Mouse (Mus musculus) lung, embryonic 16.5 days (tissue): ENCODE measurements around the gene 4930535I16Rik. TPM values are rescaled to one million over a fixed set of nuclear protein-coding genes. Genes with fewer than 3 reads are reported as not detected.

Experiments
- ATAC-seq: fragments of 200-750 bp; cut with Nextera tagmentation; 2 replicates; pipeline ENCODE4 v1.8.0; 2017; ENCODE audit warnings: low read depth, mild to moderate bottlenecking, moderate library complexity
- H3K27ac ChIP-seq: fragments of 300-500 bp; sonication (generic); 2 replicates; pipeline ENCODE4 v1.5.1; 2014; ENCODE audit warnings: mild to moderate bottlenecking, control low read depth, low read length
- H3K27me3 ChIP-seq: fragments of 300-500 bp; sonication (generic); 2 replicates; pipeline ENCODE4 v1.6.1; 2014; ENCODE audit warnings: low read depth, low read length, mixed read lengths; ENCODE audit not compliant: control insufficient read depth, insufficient read depth
- H3K36me3 ChIP-seq: fragments of 300-500 bp; sonication (generic); 2 replicates; pipeline ENCODE4 v1.6.1; 2014; ENCODE audit warnings: low read length; ENCODE audit not compliant: control insufficient read depth, insufficient read depth
- H3K4me1 ChIP-seq: fragments of 300-500 bp; sonication (generic); replicated peaks from 2 replicates; pipeline ENCODE4 v1.6.1; 2014; ENCODE audit warnings: low read length, mixed read lengths; ENCODE audit not compliant: control insufficient read depth, insufficient read depth
- H3K4me2 ChIP-seq: fragments of 300-500 bp; sonication (generic); 2 replicates; pipeline ENCODE4 v1.6.1; 2014; ENCODE audit warnings: low read depth, low read length, control low read depth
- H3K4me3 ChIP-seq: fragments of 300-500 bp; sonication (generic); 2 replicates; pipeline ENCODE4 v1.5.1; 2014; ENCODE audit warnings: mild to moderate bottlenecking, low read length, control low read depth
- H3K9ac ChIP-seq: fragments of 300-500 bp; sonication (generic); 2 replicates; pipeline ENCODE4 v1.6.1; 2014; ENCODE audit warnings: low read length, control low read depth
- H3K9me3 ChIP-seq: fragments of 300-500 bp; sonication (generic); 2 replicates; pipeline ENCODE4 v1.6.1; 2016; ENCODE audit warnings: low read length; ENCODE audit not compliant: control insufficient read depth
- WGBS: fragments of 180-500 bp; shearing (Covaris S2); extraction: QIAGEN DNeasy Blood & Tissue Kit; methylation state at CpG from one replicate; pipeline ENCODE4 v1.1.7; 2014; 5-methylcytosine and 5-hydroxymethylcytosine counted together
- polyA plus RNA-seq: library from polyadenylated mRNA; unstranded; fragments of >200 nt; fragmentation: Nextera tagmentation; extraction: Ambion mirVana; gene quantifications from 2 replicates; pipeline ENCODE4 v1.2.1, GENCODE M21; 2015

The 4930535I16Rik gene
- polyA plus RNA-seq, 1 experiment from 2014 or later: not detected

DNA sequence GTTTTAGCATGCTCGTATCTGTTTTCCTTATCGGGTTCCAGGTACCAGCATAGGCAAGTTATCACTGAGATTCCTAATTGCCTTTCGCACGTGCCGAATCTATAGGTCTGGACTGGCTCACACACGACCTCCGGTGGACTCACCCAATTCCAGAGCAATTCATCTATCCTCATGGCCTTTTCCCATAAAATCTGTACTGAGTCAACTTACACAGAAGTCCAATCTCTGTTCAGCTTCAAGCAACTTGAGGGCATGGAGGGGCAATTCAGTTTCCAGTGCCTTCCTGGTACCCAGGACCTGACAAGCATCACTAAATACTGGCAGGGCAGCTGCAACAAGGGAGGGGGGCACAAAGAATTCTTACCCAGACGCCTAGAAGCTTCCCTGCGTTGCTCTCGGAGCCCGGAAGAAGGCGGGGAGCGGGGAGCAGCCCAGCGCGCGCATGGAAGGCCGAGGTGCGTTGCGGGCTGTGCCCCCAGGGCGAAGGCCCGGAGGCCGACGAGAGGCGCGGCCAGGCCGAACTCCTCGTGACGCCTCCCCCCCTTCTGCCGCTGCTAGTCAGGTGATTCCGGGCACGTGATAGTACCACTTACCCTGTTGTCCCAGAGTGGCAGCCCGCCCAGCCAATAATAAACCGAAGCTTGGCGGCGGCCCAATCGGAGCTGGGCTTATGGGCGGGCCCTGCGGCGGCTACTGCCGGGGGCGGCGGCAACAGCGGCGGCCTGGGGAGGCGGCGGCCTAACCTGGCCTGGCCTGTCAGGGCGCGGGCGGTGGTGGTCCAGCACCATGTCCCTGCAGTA lies 874 bp downstream of the 4930535I16Rik start, which contains the start of gene Rragc:
TSS of gene Rragc (plus strand) at position 699 of the 800 bp plus-strand sequence.
- Histone ChIP-seq H3K9ac (peak within 1 kb of the TSS; percentile 98), H3K4me2 (peak within 1 kb of the TSS; percentile 87), H3K9me3 (no peaks in the 10 kb centered on the region), H3K36me3 (peaks cover 5% of the 10 kb centered on the region), H3K27ac (peak within 1 kb of the TSS; percentile 86), H3K4me1 (peaks cover 16% of the 10 kb centered on the region), H3K4me3 (peak within 1 kb of the TSS; percentile 99), H3K27me3 (no peaks in the 10 kb centered on the region)
- ATAC-seq: peak; percentile 100
- under 1% methylated on average over 44 of the region's 49 CpGs for WGBS

- no peaks in the 10 kb centered on the region for H3K27me3 ChIP-seq
- no peak overlapping the region for H3K4me3 ChIP-seq
- 34% methylated on average over 2 of the region's 2 CpGs for WGBS
- peaks cover 7% of the 10 kb centered on the region for H3K4me1 ChIP-seq
- H3K9ac ChIP-seq: no peak overlapping the region
- no peak for ATAC-seq
- no peak overlapping the region for H3K27ac ChIP-seq
- H3K36me3 ChIP-seq: peaks cover 13% of the 10 kb centered on the region
- H3K4me2 ChIP-seq: no peak overlapping the region
- H3K9me3 ChIP-seq: no peaks in the 10 kb centered on the region
Measured at GRCm38 (mm10) chr4:123912431-123912830, 5.4 kb downstream of the 4930535I16Rik start.

DNA sequence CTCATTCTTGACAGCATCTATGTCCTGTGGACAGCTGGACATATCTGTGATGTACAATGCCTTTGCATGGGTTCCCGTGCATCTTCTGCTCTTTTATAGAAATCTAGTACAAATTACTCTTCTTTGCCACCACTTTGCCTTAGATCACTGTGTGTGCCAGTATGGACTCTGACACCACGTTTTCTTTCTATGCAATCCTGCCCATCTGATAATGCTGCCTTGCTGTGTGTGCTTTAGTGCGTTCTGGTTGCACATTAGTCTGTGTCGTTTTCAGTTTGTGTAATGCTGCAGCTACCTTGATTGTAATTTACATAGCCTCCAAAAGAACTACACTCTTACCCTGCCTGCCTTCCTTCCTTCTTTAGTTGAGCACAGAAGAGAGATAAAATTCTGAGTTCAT lies 6.3 kb downstream of the 4930535I16Rik start:
- WGBS: 84% methylated on average over 4 of the region's 4 CpGs
- Histone ChIP-seq H3K9ac (no peak overlapping the region), H3K27ac (no peak overlapping the region), H3K4me1 (peaks cover 5% of the 10 kb centered on the region), H3K4me2 (no peak overlapping the region), H3K36me3 (peaks cover 13% of the 10 kb centered on the region), H3K4me3 (no peak overlapping the region), H3K9me3 (no peaks in the 10 kb centered on the region), H3K27me3 (no peaks in the 10 kb centered on the region)
- no peak for ATAC-seq

DNA sequence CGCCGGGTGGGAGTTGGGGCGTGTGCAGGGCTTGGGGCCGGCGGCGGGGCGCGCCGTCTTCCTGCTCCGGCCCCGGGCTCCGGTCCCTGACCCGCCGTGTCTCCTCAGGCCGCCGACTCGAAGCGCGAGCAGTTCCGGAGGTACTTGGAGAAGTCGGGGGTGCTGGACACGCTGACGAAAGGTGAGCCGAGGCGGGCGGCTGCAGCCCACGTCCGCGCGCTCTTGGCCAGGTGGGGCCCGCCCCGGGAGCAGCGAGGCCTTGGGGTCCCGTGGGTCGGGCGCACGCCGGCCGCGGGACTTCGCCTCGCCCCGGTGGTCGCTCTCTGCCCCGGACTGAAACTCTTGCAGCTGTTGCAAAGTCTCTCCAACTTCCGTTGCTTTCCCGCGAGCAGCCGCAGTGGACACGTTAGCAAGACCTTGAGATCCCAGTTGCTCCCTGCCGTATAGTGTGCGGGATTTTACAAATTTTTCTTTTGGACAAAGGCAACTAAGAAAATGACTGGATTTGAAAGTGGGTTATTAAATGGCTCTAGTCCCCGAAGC lies 12.6 kb downstream of the 4930535I16Rik start:
- Histone ChIP-seq H3K4me1 (peaks cover 11% of the 10 kb centered on the region), H3K9me3 (no peaks in the 10 kb centered on the region), H3K27ac (peak overlapping the region; percentile 81), H3K36me3 (peaks cover 5% of the 10 kb centered on the region; the same call in 1 of the 2 replicates), H3K9ac (peak overlapping the region; percentile 85), H3K4me3 (peak overlapping the region; percentile 83), H3K27me3 (no peaks in the 10 kb centered on the region), H3K4me2 (peak overlapping the region; percentile 84)
- ATAC-seq: peak; percentile 41; the same call in 1 of the 2 replicates
- whole genome bisulfite sequencing: under 1% methylated on average over 37 of the region's 53 CpGs

- WGBS: 2% methylated on average over 48 of the region's 49 CpGs
- H3K9me3 ChIP-seq: no peaks in the 10 kb centered on the region
- 0 out of 2 replicates have a peak, but pooled peaks cover 2% of the 10 kb centered on the region for H3K36me3 ChIP-seq
- H3K4me2 ChIP-seq: peak within 1 kb of the TSS; percentile 84
- ATAC-seq: peak; percentile 100
- peaks cover 11% of the 10 kb centered on the region for H3K4me1 ChIP-seq
- H3K27ac ChIP-seq: peak within 1 kb of the TSS; percentile 81
- peak within 1 kb of the TSS; percentile 83 for H3K4me3 ChIP-seq
- peak within 1 kb of the TSS; percentile 85 for H3K9ac ChIP-seq
- H3K27me3 ChIP-seq: no peaks in the 10 kb centered on the region
Measured at GRCm38 (mm10) chr4:123904333-123905125, 13.3 kb downstream of the 4930535I16Rik start, which contains the start of gene Mycbp. Gene Mycbp, plus strand, starts transcription at chr4:123904832.

GRCm38 (mm10) chr4:123903432-123903831 lies 14.4 kb downstream of the 4930535I16Rik start:
- Histone ChIP-seq H3K27ac (no peak overlapping the region), H3K36me3 (0 out of 2 replicates have a peak, but pooled peaks cover 2% of the 10 kb centered on the region), H3K9me3 (no peaks in the 10 kb centered on the region), H3K4me3 (no peak overlapping the region), H3K4me1 (peaks cover 11% of the 10 kb centered on the region), H3K9ac (no peak overlapping the region), H3K27me3 (no peaks in the 10 kb centered on the region), H3K4me2 (no peak overlapping the region)
- 82% methylated on average over 3 of the region's 3 CpGs for WGBS
- ATAC-seq: no peak

DNA sequence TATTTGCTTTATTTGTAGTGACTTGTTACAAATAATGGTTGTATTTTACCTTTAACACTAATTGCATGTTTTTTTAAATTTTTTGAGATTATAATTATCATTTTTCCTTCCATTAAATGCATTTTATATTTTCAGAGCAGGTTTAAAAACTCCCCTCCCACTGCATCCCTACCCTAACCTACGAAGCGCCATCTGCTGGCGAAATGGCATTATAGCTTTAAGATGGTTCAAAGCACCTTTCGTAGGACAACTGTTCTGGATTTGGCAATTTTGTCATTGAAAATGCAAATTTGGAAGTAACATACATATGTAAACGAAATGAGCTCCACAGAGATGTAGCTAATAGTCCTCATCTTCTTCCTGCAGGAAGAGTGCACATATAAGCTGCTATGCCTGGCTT lies 19.1 kb downstream of the 4930535I16Rik start:
- H3K9ac ChIP-seq: no peak overlapping the region
- 11% methylated on average over 5 of the region's 5 CpGs for WGBS

GRCm38 (mm10) chr4:123894295-123894694 lies 23.5 kb downstream of the 4930535I16Rik start:
- Histone ChIP-seq H3K4me1 (peaks cover 11% of the 10 kb centered on the region), H3K4me2 (no peak overlapping the region), H3K27ac (no peak overlapping the region), H3K4me3 (no peak overlapping the region), H3K36me3 (no peaks in the 10 kb centered on the region), H3K9ac (no peak overlapping the region), H3K9me3 (no peaks in the 10 kb centered on the region), H3K27me3 (no peaks in the 10 kb centered on the region)
- WGBS: 65% methylated on average over 4 of the region's 4 CpGs
- no peak for ATAC-seq

More for the DNA sequence above, 19.1 kb downstream of the 4930535I16Rik start:
- Histone ChIP-seq H3K27me3 (no peaks in the 10 kb centered on the region), H3K9me3 (no peaks in the 10 kb centered on the region), H3K27ac (no peak overlapping the region), H3K36me3 (no peaks in the 10 kb centered on the region), H3K4me1 (peaks cover 7% of the 10 kb centered on the region), H3K4me3 (no peak overlapping the region), H3K4me2 (no peak overlapping the region)
- no peak for ATAC-seq

DNA sequence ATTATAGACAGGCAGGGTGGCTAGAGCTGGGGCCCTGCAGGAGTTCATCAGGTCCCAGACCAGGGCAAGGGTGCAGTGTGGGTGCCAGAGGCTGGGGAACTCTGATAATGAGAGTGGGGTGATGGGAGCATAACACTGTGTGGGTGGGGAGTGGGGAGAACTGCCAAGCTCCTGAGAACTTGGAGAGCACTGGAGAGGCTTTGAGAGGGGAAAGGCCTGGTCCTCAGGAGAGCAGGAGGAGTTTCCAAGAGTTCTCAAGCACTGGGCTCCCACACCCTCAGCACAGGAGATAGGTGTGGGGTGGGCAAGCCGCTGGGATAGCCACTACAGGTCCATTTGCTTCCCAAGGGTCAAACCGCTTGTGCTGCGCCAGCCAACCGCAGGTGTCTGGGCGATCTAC lies 24.1 kb downstream of the 4930535I16Rik start:
- no peaks in the 10 kb centered on the region for H3K36me3 ChIP-seq
- peak overlapping the region; percentile 31 for H3K27ac ChIP-seq
- no peak overlapping the region for H3K9ac ChIP-seq
- no peak overlapping the region for H3K4me3 ChIP-seq
- H3K27me3 ChIP-seq: no peaks in the 10 kb centered on the region
- H3K4me1 ChIP-seq: peaks cover 11% of the 10 kb centered on the region
- peak; percentile 92 for ATAC-seq
- H3K9me3 ChIP-seq: no peaks in the 10 kb centered on the region
- no peak overlapping the region for H3K4me2 ChIP-seq
- WGBS: 49% methylated on average over 5 of the region's 5 CpGs
